ENCODE assay signal across 12 mouse cellular contexts in genomic region chr12:54683182-54683581, GRCm38 (mm10). TPM values are rescaled to one million over a fixed set of nuclear protein-coding genes. Genes with fewer than 3 reads are reported as not detected.
DNase-seq lines count a peak whose midpoint lies in the region; ATAC-seq and TF ChIP-seq lines count a peak whose summit lies in the region.
"Had no signal": no experiment of that assay in that cellular context is flagged by ENCODE, and none has a peak within 500 bp of the region (broad histone marks: within the 10 kb centered on the region; RNA-seq: fewer than 3 reads in every experiment).

No protein-coding gene starts in this region.

- 23% methylated on average over 1 of the region's 1 CpGs for WGBS in intestine, postnatal 0 days
- WGBS in intestine, embryonic 15.5 days: 30% methylated on average over 1 of the region's 1 CpGs

- H3K4me3 ChIP-seq in intestine, postnatal 0 days (ENCODE audit: low read depth, low read length): no peak overlapping the region
- no peak overlapping the region for H3K4me3 ChIP-seq in intestine, embryonic 15.5 days (replicated peaks)
- no peak overlapping the region for H3K4me3 ChIP-seq in G1E (ENCODE audit: low read depth, low read length)
- H3K4me3 ChIP-seq: megakaryocyte, embryonic 14.5 days had no signal

- H3K27me3 ChIP-seq in intestine, postnatal 0 days (replicated peaks; ENCODE audit: control insufficient read depth, insufficient read depth, low read length): no peaks in the 10 kb centered on the region
- no peaks in the 10 kb centered on the region for H3K27me3 ChIP-seq in intestine, embryonic 15.5 days (replicated peaks)
- no peaks in the 10 kb centered on the region for H3K27me3 ChIP-seq in G1E (ENCODE audit: insufficient read depth, low read length)
- H3K27me3 ChIP-seq: megakaryocyte, embryonic 14.5 days had no signal

- ATAC-seq in intestine, postnatal 0 days: no peak
- ATAC-seq in intestine, embryonic 15.5 days: no peak
- ATAC-seq in G1E (ENCODE audit: extremely low read depth, insufficient number of reproducible peaks, low FRiP score, poor library complexity, severe bottlenecking): peak; percentile 57; the same call in 1 of the 2 replicates
- ATAC-seq: intestine, embryonic 16.5 days had no signal

- peak; percentile 78 for TF ChIP-seq CTCF in intestine, postnatal 0 days (IDR thresholded peaks at IDR 0.05; ENCODE audit: low read depth)
- peak; percentile 7; the same call in 1 of the 2 replicates for TF ChIP-seq CTCF in G1E (IDR thresholded peaks at IDR 0.05; ENCODE audit: low read depth, low read length)

- no peaks in the 10 kb centered on the region for H3K9me3 ChIP-seq in intestine, postnatal 0 days (ENCODE audit: control insufficient read depth)
- no peaks in the 10 kb centered on the region for H3K9me3 ChIP-seq in intestine, embryonic 15.5 days
- H3K9me3 ChIP-seq in G1E (replicated peaks): no peaks in the 10 kb centered on the region
- H3K9me3 ChIP-seq: megakaryocyte, embryonic 14.5 days had no signal

- no peak overlapping the region for H3K9ac ChIP-seq in intestine, postnatal 0 days (ENCODE audit: low read depth, low read length)
- H3K9ac ChIP-seq in intestine, embryonic 15.5 days: no peak overlapping the region

- DNase-seq in 416B (ENCODE audit: low read depth) (peak; percentile 73), G1E (ENCODE audit: low spot score) (no peak)
- peak; percentile 26 for DNase-seq in induced T-regulatory cell, adult 2 months (ENCODE audit: low read depth)
- DNase-seq in right cerebral cortex, postnatal 14 days: no peak
- DNase-seq in frontal cortex, postnatal 10 days (ENCODE audit: low spot score in 2 of 2): no peak
- DNase-seq: gastrocnemius, postnatal 10 days; right cerebral cortex, adult 18-20 months; thymus, postnatal 14 days had no signal

- H3K36me3 ChIP-seq in intestine, postnatal 0 days (ENCODE audit: control insufficient read depth, insufficient read depth): peaks cover 39% of the 10 kb centered on the region
- H3K36me3 ChIP-seq in intestine, embryonic 15.5 days: 0 out of 2 replicates have a peak, but pooled peaks cover 5% of the 10 kb centered on the region
- peaks cover 69% of the 10 kb centered on the region for H3K36me3 ChIP-seq in G1E (replicated peaks)

- no peak overlapping the region for H3K4me2 ChIP-seq in intestine, postnatal 0 days (replicated peaks; ENCODE audit: low read depth)
- H3K4me2 ChIP-seq in intestine, embryonic 15.5 days (replicated peaks): no peak overlapping the region

- no peak overlapping the region for H3K27ac ChIP-seq in intestine, postnatal 0 days (ENCODE audit: low read depth, low read length)
- H3K27ac ChIP-seq in intestine, embryonic 15.5 days: no peak overlapping the region

- no peaks in the 10 kb centered on the region for H3K4me1 ChIP-seq in intestine, postnatal 0 days (replicated peaks; ENCODE audit: control insufficient read depth, insufficient read depth, low read length)
- H3K4me1 ChIP-seq in intestine, embryonic 15.5 days (replicated peaks): no peaks in the 10 kb centered on the region
- peaks cover 5% of the 10 kb centered on the region; the same call in 1 of the 2 replicates for H3K4me1 ChIP-seq in G1E (ENCODE audit: insufficient read depth, low read depth, low read length)

RNA-seq across cellular contexts. Expression of gene Eapp, which starts 12.5 kb away (rescaled TPM):
- 93.6 and 94.1 TPM in 2 replicates for polyA plus RNA-seq in intestine, postnatal 0 days (2015; fragmentation: Nextera tagmentation; extraction: Ambion mirVana)
- polyA plus RNA-seq in intestine, embryonic 15.5 days (2015; fragmentation: Nextera tagmentation; extraction: Ambion mirVana): 54.6 and 58.1 TPM in 2 replicates
- total RNA-seq in G1E (2014; fragmentation: Nextera tagmentation) (53.2 and 70.6 TPM in 2 replicates), G1E (2017) (84.9 and 106 TPM in 2 replicates)
- polyA plus RNA-seq in G1E (2012): 59.6 and 98.9 TPM in 2 replicates

RNA-seq across cellular contexts. Expression of gene Sptssa, which starts 26.8 kb away (rescaled TPM):
- 168 and 172 TPM in 2 replicates for polyA plus RNA-seq in intestine, postnatal 0 days (2015; fragmentation: Nextera tagmentation; extraction: Ambion mirVana)
- polyA plus RNA-seq in intestine, embryonic 15.5 days (2015; fragmentation: Nextera tagmentation; extraction: Ambion mirVana): 218 and 233 TPM in 2 replicates
- total RNA-seq in G1E (2014; fragmentation: Nextera tagmentation) (50.6 and 51.8 TPM in 2 replicates), G1E (2017) (288 and 294 TPM in 2 replicates)
- 20.1 and 24.3 TPM in 2 replicates for polyA plus RNA-seq in G1E (2012)

Comparison
In these comparisons a context has a peak if more than half of its experiments do, and no peak if none do; other contexts are left out.
1. DNase-seq: peak in 416B (single experiment) and induced T-regulatory cell, adult 2 months (single experiment); none in G1E (single experiment), right cerebral cortex, postnatal 14 days (single experiment) and frontal cortex, postnatal 10 days (0 of 2).